Mouse (Mus musculus): Measurements from ENCODE around the gene Rela. TPM values are rescaled to one million over a fixed set of nuclear protein-coding genes. Genes with fewer than 3 reads are reported as not detected.

Rela gene
- 35.8 and 61.0 TPM in 2 replicates for polyA plus RNA-seq (2012; rRNA removed)

DNA sequence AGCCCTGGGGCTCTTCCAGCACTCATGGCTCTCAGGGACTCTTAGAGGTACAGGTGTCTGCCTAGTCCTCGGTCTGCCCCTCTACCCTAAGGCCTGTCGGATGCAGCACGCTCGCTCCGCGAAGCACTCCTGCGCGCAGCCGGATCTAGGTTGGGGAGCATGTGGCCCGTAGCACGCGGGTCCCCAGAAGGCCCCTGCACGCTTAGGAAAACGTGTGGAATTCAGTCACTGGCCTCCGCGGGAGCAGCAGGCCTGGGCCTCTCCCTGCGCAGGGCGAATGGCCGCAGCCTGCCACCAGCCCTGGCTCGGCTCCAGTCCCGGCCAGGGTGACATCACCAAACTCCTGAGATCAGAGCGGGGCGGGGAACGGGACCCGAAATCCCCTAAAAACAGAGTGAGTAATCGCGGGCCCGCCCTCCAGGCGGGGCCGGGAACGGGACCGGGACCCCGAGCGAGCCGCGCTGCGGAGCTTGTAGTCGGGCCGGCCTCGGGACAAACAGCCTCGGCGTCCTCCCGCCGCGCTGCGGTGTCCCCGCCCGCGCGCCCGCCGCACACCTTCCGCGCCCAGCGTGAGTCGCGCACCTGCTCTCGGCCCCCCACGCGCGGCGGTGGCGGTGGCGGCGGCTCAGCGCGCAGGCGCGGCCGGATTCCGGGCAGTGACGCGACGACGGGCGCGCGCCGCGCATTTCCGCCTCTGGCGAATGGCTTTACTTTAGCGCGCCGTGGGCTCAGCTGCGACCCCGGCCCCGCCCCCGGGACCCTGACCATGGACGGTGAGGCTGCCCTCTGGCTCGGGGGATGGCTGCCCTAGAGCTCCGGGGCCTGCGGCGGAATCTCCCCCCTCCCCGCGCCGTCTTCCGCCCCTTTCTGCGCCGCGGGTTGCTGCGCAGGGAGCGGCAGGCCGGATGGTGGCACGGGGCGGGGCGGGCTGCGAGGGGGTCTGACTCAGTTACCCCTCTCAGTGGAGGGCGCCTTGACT is at the start of gene Rela:
Gene Rela, plus strand, starts transcription at position 415 of the 979 bp plus-strand sequence.
- WGBS = under 1% methylated on average over 109 of the region's 109 CpGs
- TF ChIP-seq CTCF (IDR thresholded peaks at IDR 0.05; ENCODE audit: extremely low read depth, insufficient read length, insufficient replicate concordance, low read depth, low read length) = no peak
- peak; percentile 62 for TF ChIP-seq POLR2A (IDR thresholded peaks at IDR 0.05; ENCODE audit: low read depth, low read length)
- peak within 1 kb of the TSS; percentile 94 for H3K27ac ChIP-seq (ENCODE audit: insufficient read depth, low read depth, low read length)
- peak within 1 kb of the TSS; percentile 87 for H3K4me3 ChIP-seq (ENCODE audit: low read depth, low read length)
- H3K4me1 ChIP-seq (ENCODE audit: control insufficient read depth, insufficient read depth, insufficient read length, low read length) = peaks cover 11% of the 10 kb centered on the region
- no peaks in the 10 kb centered on the region for H3K27me3 ChIP-seq (ENCODE audit: control insufficient read depth, insufficient read depth, low read length)
- peaks cover 33% of the 10 kb centered on the region for H3K36me3 ChIP-seq (ENCODE audit: control insufficient read depth, insufficient read depth, low read length)

DNA sequence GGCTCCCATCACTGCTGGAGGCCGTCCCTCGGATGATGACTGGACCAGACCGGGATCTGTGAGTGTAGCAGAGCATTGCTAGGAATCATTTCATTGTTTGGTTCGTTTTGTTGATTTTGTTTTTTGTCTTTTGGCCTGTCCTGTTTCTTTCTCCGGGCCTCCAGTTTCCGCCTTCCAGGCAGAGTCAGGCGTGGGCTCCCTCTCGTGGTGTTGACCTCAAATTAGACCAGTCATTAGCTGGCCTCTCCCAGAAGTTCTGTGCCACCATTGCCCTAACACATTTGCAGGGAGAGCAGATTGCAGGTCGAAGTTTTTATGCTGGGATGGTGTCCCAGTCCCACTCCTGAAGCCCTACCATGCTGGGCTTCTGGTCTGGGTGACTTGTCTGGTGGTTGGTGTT is 48.1 kb upstream of the Rela start:
- TF ChIP-seq CTCF (IDR thresholded peaks at IDR 0.05; ENCODE audit: extremely low read depth, insufficient read length, insufficient replicate concordance, low read depth, low read length) (peak; percentile 18; the same call in 1 of the 2 replicates), POLR2A (IDR thresholded peaks at IDR 0.05; ENCODE audit: low read depth, low read length) (no peak)
- H3K4me3 ChIP-seq (ENCODE audit: low read depth, low read length) = no peak overlapping the region
- WGBS = 62% methylated on average over 9 of the region's 9 CpGs
- no peak overlapping the region for H3K27ac ChIP-seq (ENCODE audit: insufficient read depth, low read depth, low read length)
- H3K36me3 ChIP-seq (ENCODE audit: control insufficient read depth, insufficient read depth, low read length) = no peaks in the 10 kb centered on the region
- H3K27me3 ChIP-seq (ENCODE audit: control insufficient read depth, insufficient read depth, low read length) = no peaks in the 10 kb centered on the region
- no peaks in the 10 kb centered on the region for H3K4me1 ChIP-seq (ENCODE audit: control insufficient read depth, insufficient read depth, insufficient read length, low read length)

GRCm38 (mm10) chr19:5591888-5592287 is 45.4 kb upstream of the Rela start:
- no peak overlapping the region for H3K4me3 ChIP-seq (ENCODE audit: low read depth, low read length)
- WGBS = 85% methylated on average over 6 of the region's 6 CpGs
- no peak overlapping the region for H3K27ac ChIP-seq (ENCODE audit: insufficient read depth, low read depth, low read length)
- no peaks in the 10 kb centered on the region for H3K4me1 ChIP-seq (ENCODE audit: control insufficient read depth, insufficient read depth, insufficient read length, low read length)
- no peaks in the 10 kb centered on the region for H3K27me3 ChIP-seq (ENCODE audit: control insufficient read depth, insufficient read depth, low read length)
- no peaks in the 10 kb centered on the region for H3K36me3 ChIP-seq (ENCODE audit: control insufficient read depth, insufficient read depth, low read length)
- TF ChIP-seq CTCF (IDR thresholded peaks at IDR 0.05; ENCODE audit: extremely low read depth, insufficient read length, insufficient replicate concordance, low read depth, low read length) (no peak), POLR2A (IDR thresholded peaks at IDR 0.05; ENCODE audit: low read depth, low read length) (no peak)

- no peak for TF ChIP-seq POLR2A (IDR thresholded peaks at IDR 0.05; ENCODE audit: low read depth, low read length)
- no peak for TF ChIP-seq CTCF (IDR thresholded peaks at IDR 0.05; ENCODE audit: extremely low read depth, insufficient read length, insufficient replicate concordance, low read depth, low read length)
- Histone ChIP-seq H3K27ac (ENCODE audit: insufficient read depth, low read depth, low read length) (no peak overlapping the region), H3K27me3 (ENCODE audit: control insufficient read depth, insufficient read depth, low read length) (no peaks in the 10 kb centered on the region), H3K4me3 (ENCODE audit: low read depth, low read length) (no peak overlapping the region), H3K36me3 (ENCODE audit: control insufficient read depth, insufficient read depth, low read length) (peaks cover 12% of the 10 kb centered on the region), H3K4me1 (ENCODE audit: control insufficient read depth, insufficient read depth, insufficient read length, low read length) (peaks cover 9% of the 10 kb centered on the region)
- 88% methylated on average over 4 of the region's 4 CpGs for WGBS
Measured at GRCm38 (mm10) chr19:5599224-5599623, 38.1 kb upstream of the Rela start.

- Histone ChIP-seq H3K4me1 (ENCODE audit: control insufficient read depth, insufficient read depth, insufficient read length, low read length) (peaks cover 9% of the 10 kb centered on the region), H3K27me3 (ENCODE audit: control insufficient read depth, insufficient read depth, low read length) (no peaks in the 10 kb centered on the region), H3K4me3 (ENCODE audit: low read depth, low read length) (peak within 1 kb of the TSS; percentile 83), H3K27ac (ENCODE audit: insufficient read depth, low read depth, low read length) (peak within 1 kb of the TSS; percentile 53), H3K36me3 (ENCODE audit: control insufficient read depth, insufficient read depth, low read length) (peaks cover 35% of the 10 kb centered on the region)
- WGBS = under 1% methylated on average over 64 of the region's 64 CpGs
- TF ChIP-seq CTCF (IDR thresholded peaks at IDR 0.05; ENCODE audit: extremely low read depth, insufficient read length, insufficient replicate concordance, low read depth, low read length) = no peak
- peak; percentile 60 for TF ChIP-seq POLR2A (IDR thresholded peaks at IDR 0.05; ENCODE audit: low read depth, low read length)
Measured at GRCm38 (mm10) chr19:5601752-5602541, 35.3 kb upstream of the Rela start, which contains the start of gene Rnaseh2c. Gene Rnaseh2c (plus strand): TSS chr19:5601873.

- TF ChIP-seq POLR2A (IDR thresholded peaks at IDR 0.05; ENCODE audit: low read depth, low read length) = no peak
- Histone ChIP-seq H3K27ac (ENCODE audit: insufficient read depth, low read depth, low read length) (no peak overlapping the region), H3K4me3 (ENCODE audit: low read depth, low read length) (no peak overlapping the region), H3K4me1 (ENCODE audit: control insufficient read depth, insufficient read depth, insufficient read length, low read length) (peaks cover 9% of the 10 kb centered on the region), H3K27me3 (ENCODE audit: control insufficient read depth, insufficient read depth, low read length) (no peaks in the 10 kb centered on the region), H3K36me3 (ENCODE audit: control insufficient read depth, insufficient read depth, low read length) (peaks cover 52% of the 10 kb centered on the region)
- WGBS = 83% methylated on average over 7 of the region's 7 CpGs
Measured at GRCm38 (mm10) chr19:5603664-5604063, 33.6 kb upstream of the Rela start.

- peaks cover 52% of the 10 kb centered on the region for H3K36me3 ChIP-seq (ENCODE audit: control insufficient read depth, insufficient read depth, low read length)
- no peak overlapping the region for H3K4me3 ChIP-seq (ENCODE audit: low read depth, low read length)
Measured at GRCm38 (mm10) chr19:5605126-5605525, 32.2 kb upstream of the Rela start.

More at GRCm38 (mm10) chr19:5605126-5605525, 32.2 kb upstream of the Rela start:
- H3K27me3 ChIP-seq (ENCODE audit: control insufficient read depth, insufficient read depth, low read length) = no peaks in the 10 kb centered on the region
- WGBS = 93% methylated on average over 7 of the region's 7 CpGs
- no peak for TF ChIP-seq POLR2A (IDR thresholded peaks at IDR 0.05; ENCODE audit: low read depth, low read length)
- TF ChIP-seq CTCF (IDR thresholded peaks at IDR 0.05; ENCODE audit: extremely low read depth, insufficient read length, insufficient replicate concordance, low read depth, low read length) = no peak
- peaks cover 9% of the 10 kb centered on the region for H3K4me1 ChIP-seq (ENCODE audit: control insufficient read depth, insufficient read depth, insufficient read length, low read length)
- no peak overlapping the region for H3K27ac ChIP-seq (ENCODE audit: insufficient read depth, low read depth, low read length)

All from small intestine, adult 2 months (tissue).